Mouse (Mus musculus) layer of hippocampus, adult 8-10 months (tissue): ENCODE measurements around the gene 1700129C05Rik. TPM values are rescaled to one million over a fixed set of nuclear protein-coding genes. Genes with fewer than 3 reads are reported as not detected.
A peak's percentile ranks its signal among the peaks of the same experiment; 100 is the strongest.

ENCODE experiments used
- DNase-seq, 2 experiments: peaks; one replicate each; pipeline ENCODE4 v3.0.0; 2022; ENCODE audit warnings: low spot score in 2 of 2
- total RNA-seq, 4 experiments: library from RNA; stranded (reverse); gene quantifications; 2 replicates each; pipeline ENCODE4 v1.2.4; 2022

The 1700129C05Rik gene
- total RNA-seq, result not detected

DNA sequence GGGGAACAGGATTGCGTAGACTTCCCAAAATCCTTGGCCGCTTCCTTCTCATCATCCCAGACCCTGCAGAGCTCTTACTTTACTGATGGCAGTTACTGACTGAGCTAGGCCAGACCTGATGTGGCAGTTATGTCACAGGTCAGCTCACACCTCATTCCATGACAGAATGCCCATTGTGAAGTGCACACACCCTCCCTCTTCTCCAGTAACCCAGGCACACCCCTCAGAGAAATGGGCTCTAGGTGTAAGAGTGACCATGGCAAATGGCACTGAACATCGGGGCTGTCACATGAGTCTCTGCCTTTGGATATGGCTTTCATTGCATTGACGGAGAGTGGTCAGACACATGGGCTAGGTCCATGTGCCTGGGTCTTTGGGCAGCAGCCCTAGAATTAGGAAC, at the start of gene 1700129C05Rik:
Gene 1700129C05Rik (minus strand): TSS at position 101 of the 400 bp plus-strand sequence.
- no peak for DNase-seq

DNA sequence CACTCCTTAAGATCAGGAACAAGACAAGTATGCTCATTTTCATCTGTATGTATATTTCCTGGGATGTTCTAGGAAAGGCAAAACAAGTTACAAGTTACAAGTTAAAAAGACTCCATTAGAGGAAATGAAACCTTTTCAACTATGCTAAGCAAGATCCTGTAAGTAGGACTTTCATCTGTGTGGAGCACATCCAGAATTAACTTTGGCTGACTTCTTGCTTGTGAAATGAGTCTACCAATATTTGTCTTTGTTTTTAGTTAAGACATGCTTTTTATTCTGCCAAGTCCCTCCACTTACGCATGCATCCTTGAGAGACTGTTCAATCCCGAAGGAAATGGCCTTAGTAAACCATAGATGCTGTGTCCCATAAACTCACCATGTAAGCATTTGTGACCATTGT, 43.4 kb upstream of the 1700129C05Rik start:
- no peak for DNase-seq

DNA sequence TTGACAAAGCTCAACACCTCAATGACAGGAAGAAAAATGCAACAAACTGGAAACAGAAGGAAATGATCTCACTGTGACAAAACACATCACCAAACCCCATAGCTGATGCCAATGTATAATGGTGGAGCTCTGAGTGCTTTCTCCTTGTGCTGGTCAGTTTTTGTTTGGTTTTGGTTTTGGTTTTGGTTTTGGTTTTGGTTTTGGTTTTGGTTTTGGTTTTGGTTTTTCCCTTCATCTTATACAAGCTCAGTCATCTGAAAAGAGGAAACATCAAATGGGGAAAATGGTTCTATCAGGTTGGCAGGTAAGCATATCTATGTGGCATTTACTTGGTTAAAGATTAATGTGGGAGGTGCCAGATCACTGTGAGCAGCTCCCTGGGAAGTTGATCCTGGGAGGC, 42.8 kb upstream of the 1700129C05Rik start:
- DNase-seq, result no peak

DNA sequence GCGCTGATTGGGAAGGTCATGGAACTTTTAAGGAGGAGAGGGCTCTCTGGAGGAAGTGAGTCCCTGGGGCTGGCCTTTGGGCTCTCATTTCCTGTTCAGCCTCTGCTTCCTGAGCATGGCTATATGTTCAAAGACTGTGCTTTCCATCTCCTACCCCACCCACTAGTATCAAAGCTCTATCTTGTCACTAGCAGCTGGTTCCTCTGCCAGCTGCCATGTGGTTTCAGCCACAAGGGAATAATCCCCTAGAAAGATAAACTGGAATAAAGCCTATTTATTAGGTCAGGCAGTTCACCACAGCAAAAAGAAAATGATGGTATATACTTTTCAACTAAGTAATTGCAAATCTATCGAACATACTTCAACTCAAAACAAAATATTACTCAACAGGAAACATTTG, 40.0 kb upstream of the 1700129C05Rik start:
- DNase-seq, result no peak

DNA sequence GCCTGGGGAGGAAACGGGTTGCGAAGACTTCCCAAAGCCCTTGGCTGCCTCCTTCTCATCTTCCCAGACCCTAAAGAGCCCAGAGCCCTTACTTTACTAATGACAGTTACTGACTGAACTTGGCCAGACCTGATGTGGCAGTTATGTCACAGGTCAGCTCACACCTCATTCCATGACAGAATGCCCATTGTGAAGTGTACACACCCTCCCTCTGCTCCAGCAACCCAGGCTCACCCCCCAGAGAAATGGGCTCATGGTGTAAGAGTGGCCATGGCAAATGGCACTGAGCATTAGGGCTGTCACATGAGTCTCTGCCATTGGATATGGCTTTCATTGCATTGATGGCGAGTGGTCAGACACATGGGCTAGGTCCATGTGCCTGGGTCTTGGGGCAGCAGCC, 36.0 kb upstream of the 1700129C05Rik start, which contains the start of gene Gm5142:
Gene Gm5142 (minus strand): TSS at position 101 of the 400 bp plus-strand sequence.
- no peak for DNase-seq

DNA sequence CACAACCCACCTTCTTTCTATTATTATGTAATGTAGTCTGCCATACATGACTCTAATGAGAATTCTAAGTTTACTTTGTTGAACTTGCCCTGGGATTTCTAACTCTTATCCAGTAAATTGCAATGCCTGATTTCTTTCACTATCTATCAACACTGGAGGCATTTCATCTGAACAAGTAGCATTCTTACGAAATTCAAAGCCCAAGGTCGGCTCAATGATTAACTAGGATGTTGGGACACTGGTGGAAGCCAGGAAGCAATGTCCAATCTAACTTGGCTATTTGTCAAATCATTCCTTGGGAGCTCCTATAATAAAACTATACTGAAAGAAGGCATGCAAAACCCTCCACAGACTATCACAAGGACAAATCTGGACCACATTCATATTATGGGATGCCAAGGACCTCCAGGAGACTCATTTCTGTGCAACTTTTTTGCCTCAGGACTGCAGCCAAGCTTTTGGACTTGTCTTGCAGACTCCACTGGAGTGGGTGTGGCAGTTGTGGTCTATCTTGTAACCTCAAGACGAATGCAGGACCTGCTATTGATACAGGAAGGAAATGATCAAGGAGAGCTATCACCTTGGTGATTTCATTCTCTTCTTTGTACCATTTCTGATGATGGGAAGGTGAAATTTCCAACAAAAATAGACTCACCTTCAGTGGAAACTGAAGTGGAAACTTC, 14.5 kb upstream of the 1700129C05Rik start:
- DNase-seq, result no peak

DNA sequence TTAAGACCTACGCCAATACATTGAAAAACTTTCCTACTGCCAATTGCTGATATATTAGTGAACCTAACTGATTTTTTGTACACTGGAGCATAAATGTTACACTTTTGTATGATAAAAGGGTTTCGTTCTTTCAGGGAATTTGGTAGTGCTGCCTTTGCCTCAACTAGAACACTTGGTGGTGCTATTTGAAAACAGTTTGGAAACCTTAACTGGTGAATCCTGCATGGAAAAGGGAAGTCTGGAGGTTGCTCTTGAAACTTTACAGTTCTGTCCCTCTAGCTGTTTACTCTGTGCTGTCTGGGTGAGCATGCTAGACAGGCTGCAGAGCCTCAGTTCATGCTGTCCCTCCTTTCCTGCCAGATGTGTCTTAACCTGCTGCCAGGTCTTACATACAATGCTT, 12.9 kb upstream of the 1700129C05Rik start:
- DNase-seq, result no peak

DNA sequence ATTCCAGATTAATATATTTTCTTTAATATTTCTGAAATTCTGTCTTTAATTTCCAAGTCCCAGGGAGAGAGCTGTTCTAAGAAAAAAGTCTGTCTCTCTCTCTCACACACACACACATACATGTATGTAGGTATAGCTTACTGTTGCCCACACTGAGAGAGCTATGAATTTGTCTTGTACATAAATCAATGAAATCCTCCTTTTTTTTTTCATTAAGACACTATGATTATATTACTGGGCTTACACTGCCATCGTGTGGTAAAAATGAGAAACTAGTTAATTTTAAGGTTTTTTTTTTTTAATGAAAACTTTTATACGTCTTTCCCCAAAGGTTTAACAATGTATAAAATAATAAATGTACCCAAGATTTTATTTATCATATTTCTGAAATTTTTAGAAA, 28.4 kb downstream of the 1700129C05Rik start:
- no peak for DNase-seq

DNA sequence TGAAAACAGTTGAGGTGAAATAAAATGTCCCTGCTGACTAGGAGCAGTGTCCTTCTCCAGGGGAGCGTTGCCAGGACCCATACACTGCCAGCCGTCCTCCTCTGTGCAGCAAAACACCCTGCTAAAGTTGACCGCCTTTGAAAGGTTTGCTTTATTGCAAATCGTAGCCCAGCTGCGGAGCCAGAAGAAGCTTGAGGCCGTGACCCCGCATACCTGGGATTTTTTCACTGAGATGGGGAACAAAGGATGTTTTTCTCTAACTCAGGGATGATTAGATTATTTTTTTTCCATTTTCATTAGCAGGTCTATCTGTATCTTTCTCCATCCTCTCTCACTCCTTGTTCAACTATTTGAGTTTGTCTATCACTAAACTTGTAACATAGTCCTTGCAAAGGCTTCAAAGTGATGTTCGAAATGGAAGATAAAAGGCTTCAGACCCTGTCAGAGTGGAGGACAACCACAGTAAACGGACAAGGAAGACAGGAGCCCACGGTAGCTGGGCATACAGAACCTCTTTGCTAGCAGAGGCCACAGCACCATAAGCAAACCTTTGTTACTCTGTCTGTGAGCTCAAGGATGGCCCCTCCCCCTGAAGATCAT, 38.6 kb downstream of the 1700129C05Rik start:
- no peak for DNase-seq

DNA sequence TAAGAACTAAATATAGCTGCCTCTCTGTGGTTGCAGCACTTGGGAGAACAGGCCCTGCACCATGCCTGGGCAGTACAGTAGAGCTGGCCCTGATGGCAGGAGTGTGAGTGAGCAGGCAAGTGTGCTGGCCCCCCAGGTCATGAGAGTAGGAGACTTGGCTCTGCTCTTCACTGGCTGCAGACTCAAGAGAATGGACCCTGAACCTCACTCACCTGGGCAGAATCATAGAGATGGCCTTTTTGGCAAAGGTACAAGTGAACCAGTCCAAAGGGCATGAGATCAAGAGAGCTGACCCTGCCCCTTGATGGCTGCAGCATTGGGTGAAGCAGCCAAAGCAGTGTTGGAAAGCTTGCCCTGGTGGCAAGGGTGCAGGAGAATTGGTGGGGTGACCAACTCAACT, 49.1 kb downstream of the 1700129C05Rik start:
- no peak for DNase-seq

DNA sequence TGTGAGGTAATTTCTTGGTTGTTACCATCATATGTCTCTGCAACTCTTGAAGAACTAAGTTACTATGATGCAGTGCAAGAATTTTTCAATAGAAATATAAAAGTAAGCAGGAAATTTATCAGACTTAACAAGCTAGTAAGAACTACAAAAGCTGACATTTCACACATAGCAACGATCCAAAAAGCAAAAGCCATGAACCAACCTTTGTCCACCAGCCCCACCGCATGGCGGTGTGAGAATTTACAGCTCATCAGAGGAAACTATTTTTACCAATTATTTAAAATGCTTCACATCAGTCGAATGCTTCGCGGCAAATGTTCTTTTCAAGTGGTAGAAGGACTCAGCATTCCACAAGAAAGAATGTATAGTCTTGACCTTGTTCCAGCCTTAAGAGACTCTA, 58.3 kb downstream of the 1700129C05Rik start:
- DNase-seq, result peak; percentile 5 to 29

Other genes with a start within 250 kb of the 1700129C05Rik start
- gene Gm5142, start 35.9 kb upstream of the 1700129C05Rik start, total RNA-seq, result not detected
- gene Rcbtb1, start 58.3 kb upstream of the 1700129C05Rik start, total RNA-seq, result 10 to 100 TPM; 39.5 to 45.9 (median 41.7) TPM
- not detected for gene Gm6904, start 117.3 kb upstream of the 1700129C05Rik start, total RNA-seq
- under 1 TPM in 2 of 4 experiments, not detected in 2; 0.75 to 0.99 TPM for gene Phf11a, start 154.6 kb upstream of the 1700129C05Rik start, total RNA-seq
- 1 to 10 TPM in 2 of 4 experiments, under 1 TPM in 1, not detected in 1; 0.41 to 4.3 (median 2.3) TPM for gene Phf11b, start 198.5 kb upstream of the 1700129C05Rik start, total RNA-seq
- 1 to 10 TPM in 2 of 4 experiments, under 1 TPM in 2; 0.87 to 4.0 (median 1.3) TPM for gene Phf11d, start 222.6 kb upstream of the 1700129C05Rik start, total RNA-seq